Mouse (Mus musculus): Measurements from ENCODE around the gene Tekt5.

DNA sequence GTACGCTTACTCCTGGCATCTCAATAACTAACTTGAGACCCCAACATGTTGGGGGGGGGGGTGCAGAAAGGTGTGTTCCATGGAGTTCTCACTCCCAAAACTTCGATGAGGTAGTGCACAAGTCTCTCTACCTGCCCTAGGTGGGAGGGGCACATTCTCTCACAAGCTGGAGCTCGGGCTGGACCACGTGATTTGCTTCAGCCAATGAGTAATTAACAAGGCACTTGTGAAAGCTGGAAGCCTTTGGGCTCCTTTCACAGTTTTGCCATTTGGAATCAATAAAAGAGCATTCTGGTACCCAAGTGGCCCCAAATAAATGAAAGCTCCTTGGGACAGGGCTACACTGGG lies 78.1 kb downstream of the Tekt5 start:
- TF ChIP-seq EP300 (IDR thresholded peaks at IDR 0.05; ENCODE audit: low read depth), result no peak
- no peak for TF ChIP-seq CTCF (IDR thresholded peaks at IDR 0.05; ENCODE audit: low read depth)

Data from heart, postnatal 0 days (tissue).